Mouse (Mus musculus) kidney, adult 2 months (tissue): ENCODE data around the gene Vapa.

Experiments
- CTCF ChIP-seq: fragments of 200-500 bp; conservative IDR thresholded peaks from 2 replicates; pipeline ENCODE4 v1.5.1; 2011; ENCODE audit warnings: low read depth, mild to moderate bottlenecking, control low read depth, low read length, moderate library complexity, mixed read lengths; ENCODE audit not compliant: insufficient read depth, insufficient read length
- POLR2A ChIP-seq: fragments of 200-500 bp; IDR thresholded peaks from one replicate; pipeline ENCODE4 v1.6.1; 2011; ENCODE audit warnings: low read depth, low read length, control low read depth

GRCm38 (mm10) chr17:65540441-65541272 lies 72.7 kb downstream of the Vapa start, which contains the start of gene Tmem232:
- TF ChIP-seq CTCF: peak; percentile 6; the same call in 1 of the 2 replicates
- TF ChIP-seq POLR2A: no peak
